Mouse (Mus musculus) liver, adult 2 months (tissue): ENCODE measurements at regions not wholly inside any gene's neighbourhood (a gene's known extent, or its start where the extent isn't known, plus 50 kb on each side); places are given as distances from the start of the nearest gene placed in this dataset.

Experiments
- DNase-seq: peaks from one replicate; pipeline ENCODE4 v3.0.0-alpha.2; 2011; ENCODE audit warnings: low read depth, low spot score; ENCODE audit errors: extremely low read depth
- H3K27ac ChIP-seq: fragments of 200-500 bp; replicated peaks from 2 replicates; pipeline ENCODE4 v1.5.1; 2012; ENCODE audit warnings: low read depth, mild to moderate bottlenecking, control low read depth, inconsistent platforms, low read length; ENCODE audit not compliant: insufficient read depth
- H3K27me3 ChIP-seq: fragments of 200-500 bp; 2 replicates; pipeline ENCODE4 v1.6.1; 2012; ENCODE audit warnings: mild to moderate bottlenecking, moderate library complexity, low read length, inconsistent platforms; ENCODE audit not compliant: control insufficient read depth, insufficient read depth
- H3K36me3 ChIP-seq: fragments of 200-500 bp; 2 replicates; pipeline ENCODE4 v1.6.1; 2012; ENCODE audit warnings: low read length, inconsistent platforms; ENCODE audit not compliant: control insufficient read depth, insufficient read depth
- H3K4me1 ChIP-seq: fragments of 200-500 bp; 2 replicates; pipeline ENCODE4 v1.6.1; 2011; ENCODE audit warnings: low read length; ENCODE audit not compliant: control insufficient read depth, insufficient read depth
- H3K4me3 ChIP-seq: fragments of 200-500 bp; 2 replicates; pipeline ENCODE4 v1.5.1; 2011; ENCODE audit warnings: low read depth, mild to moderate bottlenecking, control low read depth, low read length, moderate library complexity; ENCODE audit not compliant: insufficient read depth
- H3K79me2 ChIP-seq: fragments of 200-500 bp; 2 replicates; pipeline ENCODE4 v1.6.1; 2012; ENCODE audit warnings: inconsistent platforms, mild to moderate bottlenecking, low read length, moderate library complexity; ENCODE audit not compliant: control insufficient read depth, insufficient read depth
- H3K9ac ChIP-seq: fragments of 200-500 bp; 2 replicates; pipeline ENCODE4 v1.6.1; 2012; ENCODE audit warnings: low read depth, mild to moderate bottlenecking, control low read depth, inconsistent platforms, low read length
- CTCF ChIP-seq: fragments of 200-500 bp; IDR thresholded peaks from 2 replicates; pipeline ENCODE4 v1.5.1; 2011; ENCODE audit warnings: low read depth, low read length, control low read depth
- POLR2A ChIP-seq: fragments of 200-500 bp; IDR thresholded peaks from 2 replicates; pipeline ENCODE4 v1.6.1; 2011; ENCODE audit warnings: low read length, control low read depth; ENCODE audit not compliant: insufficient read depth; ENCODE audit errors: extremely low read depth
- WGBS: fragments of 180-500 bp; shearing (Covaris S2); methylation state at CpG from one replicate; pipeline ENCODE4 v1.1.7; 2018; 5-methylcytosine and 5-hydroxymethylcytosine counted together

DNA sequence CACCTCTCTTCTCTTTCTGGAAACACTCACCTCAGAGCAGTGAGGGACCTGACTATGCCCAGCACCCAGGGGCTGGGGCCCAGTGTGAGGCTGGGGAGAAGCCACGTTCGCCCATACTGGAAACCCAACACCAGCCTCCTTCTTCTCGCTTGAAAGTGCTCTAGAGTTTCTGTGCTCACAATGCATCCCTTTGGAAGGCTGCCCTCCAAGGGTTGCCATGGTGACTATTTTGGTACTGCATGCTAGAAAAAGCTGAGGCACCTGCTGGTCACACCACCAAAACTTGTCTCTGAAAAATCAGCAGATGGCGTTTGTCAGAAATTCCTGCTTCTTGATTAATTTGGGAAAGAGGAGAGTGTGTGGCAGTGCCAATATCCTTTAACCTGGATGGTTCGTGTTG is 134.2 kb downstream of the Sec61b start:
- Histone ChIP-seq H3K4me1 (no peaks in the 10 kb centered on the region), H3K27ac (no peak overlapping the region), H3K27me3 (peaks cover 4% of the 10 kb centered on the region; the same call in 1 of the 2 replicates), H3K4me3 (no peak overlapping the region), H3K9ac (no peak overlapping the region), H3K36me3 (no peaks in the 10 kb centered on the region), H3K79me2 (no peaks in the 10 kb centered on the region)
- TF ChIP-seq CTCF (no peak), POLR2A (no peak)
- no peak for DNase-seq
- WGBS: 74% methylated on average over 5 of the region's 5 CpGs

DNA sequence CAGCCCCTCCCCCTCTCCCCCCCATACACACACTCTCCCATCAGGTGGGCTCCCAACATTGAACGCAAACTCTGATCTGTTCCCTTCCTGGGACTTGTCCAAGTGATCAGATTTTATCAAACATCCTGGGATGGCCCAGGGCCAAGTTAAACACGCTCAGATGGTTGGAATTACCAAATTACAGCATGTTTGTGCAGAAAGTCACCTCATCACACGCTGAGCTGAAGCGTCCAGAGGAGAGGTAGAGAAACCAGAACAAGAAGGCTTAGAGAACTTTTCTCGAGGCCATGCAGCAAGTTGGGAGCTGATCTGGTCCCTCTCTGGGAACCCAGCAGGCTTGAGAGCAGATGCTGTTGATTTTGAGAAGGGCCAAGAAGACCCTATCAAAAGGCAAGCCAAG is 136.5 kb downstream of the Sec61b start:
- H3K9ac ChIP-seq: no peak overlapping the region
- no peak for TF ChIP-seq POLR2A
- no peak for TF ChIP-seq CTCF
- H3K4me1 ChIP-seq: no peaks in the 10 kb centered on the region
- no peak overlapping the region for H3K4me3 ChIP-seq
- H3K36me3 ChIP-seq: no peaks in the 10 kb centered on the region
- 19% methylated on average over 5 of the region's 5 CpGs for WGBS
- peak; percentile 8 for DNase-seq
- H3K27me3 ChIP-seq: peaks cover 5% of the 10 kb centered on the region; the same call in 1 of the 2 replicates
- H3K27ac ChIP-seq: no peak overlapping the region
- H3K79me2 ChIP-seq: no peaks in the 10 kb centered on the region

DNA sequence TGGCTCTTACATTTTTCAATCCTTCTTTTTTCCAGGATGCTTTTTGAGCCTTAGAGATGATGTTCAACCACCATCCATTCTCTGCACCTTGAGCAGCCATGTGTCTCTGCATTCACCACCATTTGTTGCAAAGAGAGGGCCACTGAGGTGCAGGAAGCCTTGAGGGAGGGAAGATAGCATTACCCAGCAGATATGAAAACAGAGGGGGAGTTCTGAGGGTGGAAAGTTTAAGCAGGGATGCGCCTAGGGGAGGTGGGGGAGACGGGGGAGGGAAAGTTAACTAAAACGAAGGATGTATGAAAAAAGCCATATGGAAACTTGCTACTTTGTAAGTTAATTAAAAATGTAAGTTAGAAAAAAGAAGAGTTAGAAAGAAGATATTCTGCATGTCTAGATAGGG is 142.1 kb downstream of the Sec61b start:
- H3K9ac ChIP-seq: no peak overlapping the region
- no peak overlapping the region for H3K27ac ChIP-seq
- no peaks in the 10 kb centered on the region for H3K36me3 ChIP-seq
- DNase-seq: no peak
- TF ChIP-seq POLR2A: no peak
- TF ChIP-seq CTCF: no peak
- no peaks in the 10 kb centered on the region for H3K79me2 ChIP-seq
- no peaks in the 10 kb centered on the region for H3K4me1 ChIP-seq
- peaks cover 4% of the 10 kb centered on the region; the same call in 1 of the 2 replicates for H3K27me3 ChIP-seq
- no peak overlapping the region for H3K4me3 ChIP-seq
- 86% methylated on average over 3 of the region's 3 CpGs for WGBS

DNA sequence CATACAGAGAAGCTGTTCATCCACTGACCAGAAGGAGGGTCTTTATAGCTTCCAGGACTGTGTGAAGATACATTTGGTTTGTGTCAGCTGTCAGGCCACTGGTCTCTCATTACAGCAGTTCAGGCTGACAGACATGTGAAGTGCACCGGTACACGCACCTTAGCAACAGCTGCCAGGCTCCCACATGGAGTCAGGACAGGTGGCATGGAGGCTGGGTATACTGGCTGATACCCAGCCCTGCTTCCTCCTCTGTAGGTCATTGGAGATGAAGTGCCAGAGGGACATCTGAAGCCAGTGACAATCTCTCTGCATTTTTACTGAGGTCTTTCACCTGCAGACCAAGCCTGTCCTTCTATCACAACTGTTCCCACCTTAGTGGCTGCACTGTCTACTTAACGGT is 146.2 kb downstream of the Sec61b start:
- Histone ChIP-seq H3K27ac (no peak overlapping the region), H3K27me3 (0 out of 2 replicates have a peak, but pooled peaks cover 2% of the 10 kb centered on the region), H3K9ac (no peak overlapping the region), H3K79me2 (no peaks in the 10 kb centered on the region), H3K36me3 (no peaks in the 10 kb centered on the region), H3K4me3 (no peak overlapping the region), H3K4me1 (no peaks in the 10 kb centered on the region)
- 87% methylated on average over 3 of the region's 3 CpGs for WGBS
- DNase-seq: no peak
- TF ChIP-seq POLR2A: no peak
- no peak for TF ChIP-seq CTCF

DNA sequence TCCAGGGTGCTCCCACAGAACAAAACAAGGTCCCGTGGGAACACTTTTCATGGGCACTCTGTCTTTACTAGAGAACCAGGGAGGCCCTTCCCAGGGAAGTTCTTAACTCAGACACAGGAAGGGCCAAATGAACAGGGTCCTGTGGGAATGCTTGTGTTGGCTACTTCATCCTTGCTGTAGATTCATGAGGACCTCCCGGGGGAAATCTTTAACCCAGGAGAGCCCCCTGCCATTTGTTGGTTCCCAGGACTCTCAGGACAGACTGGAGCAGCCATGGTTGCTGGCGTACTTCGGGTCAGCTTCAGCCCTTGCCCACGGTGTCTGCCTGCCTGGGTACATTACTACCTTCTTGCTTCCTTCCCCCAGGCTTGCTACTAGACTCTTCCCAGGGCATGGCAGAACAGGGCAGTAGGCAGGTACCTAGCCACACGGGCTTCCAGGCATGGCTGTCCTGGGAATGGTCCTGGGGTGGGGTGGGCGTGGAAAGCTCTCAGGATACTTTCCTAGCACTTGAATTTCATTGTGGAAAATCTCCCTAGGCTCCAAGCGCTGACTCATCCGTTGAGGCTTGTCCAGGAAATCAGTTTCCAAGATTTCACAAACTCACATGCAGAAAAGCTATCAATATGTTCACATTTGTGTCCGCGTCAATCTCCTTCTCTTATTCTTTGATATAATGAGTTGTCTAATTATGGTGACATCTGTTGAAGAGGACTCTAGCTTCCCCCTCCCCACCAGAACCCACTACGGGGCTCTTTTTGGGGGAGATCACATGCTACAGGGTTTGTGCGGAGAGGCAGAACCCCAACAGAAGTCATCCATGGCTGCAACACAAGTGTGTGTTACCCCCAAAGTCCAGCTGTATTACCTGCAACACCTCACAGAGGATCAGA is 148.6 kb downstream of the Sec61b start:
- Histone ChIP-seq H3K4me1 (no peaks in the 10 kb centered on the region), H3K9ac (no peak overlapping the region), H3K79me2 (no peaks in the 10 kb centered on the region), H3K36me3 (no peaks in the 10 kb centered on the region), H3K27ac (no peak overlapping the region), H3K27me3 (no peaks in the 10 kb centered on the region), H3K4me3 (no peak overlapping the region)
- 86% methylated on average over 13 of the region's 13 CpGs for WGBS
- TF ChIP-seq CTCF: no peak
- TF ChIP-seq POLR2A: no peak
- no peak for DNase-seq

DNA sequence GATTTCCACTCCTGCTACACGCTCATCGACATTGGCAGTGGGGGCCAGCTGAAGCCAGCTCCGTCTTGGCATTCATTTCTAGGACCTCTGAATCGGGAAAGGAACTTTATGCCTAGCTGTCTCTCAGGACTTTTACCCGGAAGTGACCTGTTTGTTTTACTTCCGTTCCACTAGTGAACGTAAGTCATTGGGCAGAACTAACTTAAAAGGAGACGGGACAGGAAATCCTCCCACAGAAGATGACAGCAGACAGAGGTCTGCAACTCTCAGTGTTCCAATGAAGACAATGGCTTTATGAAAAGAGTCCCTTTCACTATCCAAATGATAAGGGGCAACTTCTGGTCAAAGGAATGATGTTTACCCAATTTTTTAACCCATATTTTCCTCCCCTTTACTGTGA is 155.5 kb downstream of the Sec61b start:
- H3K79me2 ChIP-seq: no peaks in the 10 kb centered on the region
- no peak for TF ChIP-seq POLR2A
- TF ChIP-seq CTCF: no peak
- no peaks in the 10 kb centered on the region for H3K36me3 ChIP-seq
- no peak overlapping the region for H3K9ac ChIP-seq
- H3K27ac ChIP-seq: no peak overlapping the region
- H3K4me3 ChIP-seq: no peak overlapping the region
- H3K27me3 ChIP-seq: no peaks in the 10 kb centered on the region
- no peaks in the 10 kb centered on the region for H3K4me1 ChIP-seq
- 59% methylated on average over 8 of the region's 8 CpGs for WGBS
- DNase-seq: no peak
